In genomic region chr19:35125278-35125677, GRCm38 (mm10) we compare ENCODE assay signal across 10 mouse cellular contexts.
DNase-seq lines count a peak whose midpoint lies in the region; TF ChIP-seq lines count a peak whose summit lies in the region.
"Had no signal": no experiment of that assay in that cellular context is flagged by ENCODE, and none has a peak within 500 bp of the region (broad histone marks: within the 10 kb centered on the region; RNA-seq: fewer than 3 reads in every experiment).

No protein-coding gene starts in this region.

- no peaks in the 10 kb centered on the region for H3K27me3 ChIP-seq in heart, adult 2 months (ENCODE audit: control insufficient read depth, insufficient read depth, low read length)
- H3K27me3 ChIP-seq: limb, embryonic 13.5 days had no signal

- intact Hi-C loops in heart, adult 2 months (cut with DNase I): loop anchor here (2.0 to 5.0 kb wide), 2 partner anchors 937 to 958 kb away; partner anchors contain the start of gene Rpp30

- H3K4me3 ChIP-seq in heart, adult 2 months: no peak overlapping the region
- H3K4me3 ChIP-seq: limb, embryonic 13.5 days had no signal

- TF ChIP-seq CTCF in heart, adult 2 months (IDR thresholded peaks at IDR 0.05): peak; percentile 73

- H3K9ac ChIP-seq in heart, adult 2 months (ENCODE audit: low read depth, low read length): no peak overlapping the region
- H3K9ac ChIP-seq: limb, embryonic 13.5 days had no signal

- no peak overlapping the region for H3K27ac ChIP-seq in heart, adult 2 months
- H3K27ac ChIP-seq: limb, embryonic 13.5 days had no signal

- DNase-seq in heart, adult 2 months: no peak
- no peak for DNase-seq in heart, adult 18-20 months
- peak; percentile 42 for DNase-seq in thymus, postnatal 0 days (ENCODE audit: low spot score)
- DNase-seq in thymus, postnatal 10 days (ENCODE audit: low spot score in 2 of 2): no peak
- peak; percentile 7 for DNase-seq in forelimb bud, embryonic 11.5 days (ENCODE audit: low read depth, low spot score)
- no peak for DNase-seq in testis, postnatal 14 days (ENCODE audit: low spot score)
- no peak for DNase-seq in cerebellum, adult 11-12 months
- DNase-seq in adrenal gland, adult 2 months: no peak
- DNase-seq: thymus, adult 2 months had no signal

- WGBS in heart, adult 2 months: 13% methylated on average over 4 of the region's 4 CpGs

- H3K36me3 ChIP-seq in heart, adult 2 months (ENCODE audit: control insufficient read depth, insufficient read depth, low read length): no peaks in the 10 kb centered on the region
- H3K36me3 ChIP-seq: limb, embryonic 13.5 days had no signal

- no peaks in the 10 kb centered on the region for H3K4me1 ChIP-seq in heart, adult 2 months (ENCODE audit: control insufficient read depth, insufficient read depth, low read length)
- H3K4me1 ChIP-seq: limb, embryonic 13.5 days had no signal

- no peak for TF ChIP-seq POLR2A in heart, adult 2 months (IDR thresholded peaks at IDR 0.05; ENCODE audit: insufficient read depth, low read depth, low read length)

- no peak for TF ChIP-seq EP300 in heart, adult 2 months (IDR thresholded peaks at IDR 0.05; ENCODE audit: insufficient read depth, low read depth, low read length)

- H3K79me2 ChIP-seq in heart, adult 2 months (replicated peaks; ENCODE audit: control insufficient read depth, insufficient read depth, low read length): no peaks in the 10 kb centered on the region

Comparison
In these comparisons a context has a peak if more than half of its experiments do, and no peak if none do; other contexts are left out.
1. DNase-seq: peak in thymus, postnatal 0 days (single experiment) and forelimb bud, embryonic 11.5 days (single experiment); none in heart, adult 2 months (0 of 2), heart, adult 18-20 months (0 of 2), thymus, postnatal 10 days (0 of 2), testis, postnatal 14 days (single experiment), cerebellum, adult 11-12 months (single experiment) and adrenal gland, adult 2 months (single experiment).